Mouse (Mus musculus) thymus, adult 2 months (tissue): ENCODE measurements around the gene Morn1. TPM values are rescaled to one million over a fixed set of nuclear protein-coding genes. Genes with fewer than 3 reads are reported as not detected.

Source experiments
- DNase-seq: peaks from one replicate; pipeline ENCODE4 v3.0.0; 2021
- H3K27ac ChIP-seq: fragments of 200-500 bp; 2 replicates; pipeline ENCODE4 v1.5.1; 2012; ENCODE audit warnings: low read length, control low read depth; ENCODE audit not compliant: control insufficient read depth, insufficient read depth
- H3K27me3 ChIP-seq: fragments of 200-500 bp; 2 replicates; pipeline ENCODE4 v1.6.1; 2012; ENCODE audit warnings: mild to moderate bottlenecking, low read length, moderate library complexity, mixed read lengths; ENCODE audit not compliant: control insufficient read depth, insufficient read depth
- H3K36me3 ChIP-seq: fragments of 200-500 bp; 2 replicates; pipeline ENCODE4 v1.6.1; 2012; ENCODE audit warnings: mild to moderate bottlenecking, low read length, moderate library complexity; ENCODE audit not compliant: control insufficient read depth, insufficient read depth
- H3K4me1 ChIP-seq: fragments of 200-500 bp; replicated peaks from 2 replicates; pipeline ENCODE4 v1.6.1; 2012; ENCODE audit warnings: low read length; ENCODE audit not compliant: control insufficient read depth, insufficient read depth
- H3K4me3 ChIP-seq: fragments of 200-500 bp; 2 replicates; pipeline ENCODE4 v1.5.1; 2012; ENCODE audit warnings: mild to moderate bottlenecking, low read length, control low read depth, moderate library complexity; ENCODE audit not compliant: control insufficient read depth, insufficient read depth
- CTCF ChIP-seq: fragments of 200-500 bp; IDR thresholded peaks from 2 replicates; pipeline ENCODE4 v1.5.1; 2012; ENCODE audit warnings: mild to moderate bottlenecking, control low read depth, low read length, moderate library complexity, borderline replicate concordance; ENCODE audit not compliant: control insufficient read depth, poor library complexity, insufficient read depth; ENCODE audit errors: extremely low read depth
- POLR2A ChIP-seq: fragments of 200-500 bp; IDR thresholded peaks from 2 replicates; pipeline ENCODE4 v1.6.1; 2012; ENCODE audit warnings: mild to moderate bottlenecking, low read length, control low read depth, moderate library complexity; ENCODE audit not compliant: control insufficient read depth, poor library complexity, insufficient read depth; ENCODE audit errors: extremely low read depth
- WGBS: fragments of 180-500 bp; shearing (Covaris S2); methylation state at CpG from one replicate; pipeline ENCODE4 v1.1.7; 2018; 5-methylcytosine and 5-hydroxymethylcytosine counted together
- polyA plus RNA-seq: library from polyadenylated mRNA; depleted of rRNA; stranded (reverse); fragments of >200 nt; gene quantifications from 2 replicates; pipeline ENCODE4 v1.2.3, GENCODE M21; 2012

Gene Morn1
- polyA plus RNA-seq, 1 experiment, result 3.8 TPM

DNA sequence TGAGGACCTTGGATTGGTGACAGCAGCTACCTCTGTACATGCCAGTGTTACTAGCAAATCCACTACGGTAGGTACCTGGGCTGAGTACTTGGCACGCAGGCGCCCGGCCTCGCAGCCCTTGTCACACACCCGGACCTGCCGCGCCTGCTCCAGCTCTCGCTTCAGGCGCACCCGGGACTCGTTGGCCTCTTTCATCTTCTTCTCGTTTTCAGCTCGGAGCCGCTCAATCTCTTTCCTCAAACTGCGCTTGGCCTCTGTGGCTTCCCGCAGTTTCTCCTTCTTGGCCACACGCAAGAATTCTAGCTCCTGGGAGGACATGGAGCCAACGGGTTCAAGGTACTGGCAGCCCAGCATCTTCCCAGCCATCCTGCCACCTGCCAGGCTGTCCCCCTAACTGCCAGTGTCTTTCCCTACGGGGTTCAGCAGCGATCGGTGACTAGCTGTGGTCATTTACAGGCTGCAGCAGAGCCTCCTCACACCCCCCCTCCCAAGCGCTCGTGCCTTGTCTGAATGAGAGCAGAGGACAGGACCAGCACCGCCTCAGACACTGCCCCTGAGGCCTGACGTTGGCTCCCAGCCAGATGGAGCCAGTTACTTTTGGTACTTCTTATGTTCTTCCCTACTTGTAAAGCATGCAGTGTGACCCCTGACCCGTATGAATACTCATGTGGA lies 71.6 kb downstream of the Morn1 start:
- H3K27me3 ChIP-seq, result no peaks in the 10 kb centered on the region
- 98% methylated on average over 27 of the region's 27 CpGs for WGBS
- TF ChIP-seq CTCF, result no peak
- no peak for TF ChIP-seq POLR2A
- H3K4me3 ChIP-seq, result no peak overlapping the region
- H3K4me1 ChIP-seq, result peaks cover 27% of the 10 kb centered on the region
- DNase-seq, result no peak
- no peak overlapping the region for H3K27ac ChIP-seq
- H3K36me3 ChIP-seq, result peaks cover 34% of the 10 kb centered on the region

DNA sequence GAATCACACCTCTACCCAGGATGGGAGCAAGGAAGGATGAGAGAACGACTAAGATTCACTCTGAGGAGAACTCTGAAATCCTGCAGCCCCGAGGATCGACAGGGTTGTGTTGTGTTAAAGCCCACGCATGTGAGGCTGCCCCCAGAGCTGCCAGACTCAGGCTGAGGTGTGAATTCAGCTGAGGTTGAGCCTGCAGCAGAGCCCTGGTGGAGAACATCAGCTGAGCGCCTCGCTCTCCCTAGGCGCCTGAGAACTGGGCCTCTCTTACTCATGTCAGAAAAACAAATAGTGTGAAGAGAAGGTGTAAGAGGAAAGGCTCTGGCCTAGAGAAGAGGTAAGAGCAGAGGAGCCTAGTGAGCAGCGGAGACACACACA lies 72.2 kb downstream of the Morn1 start:
- no peaks in the 10 kb centered on the region for H3K27me3 ChIP-seq
- H3K4me1 ChIP-seq, result peaks cover 32% of the 10 kb centered on the region
- WGBS, result 97% methylated on average over 8 of the region's 8 CpGs
- TF ChIP-seq POLR2A (no peak), CTCF (no peak)
- no peak for DNase-seq
- no peak overlapping the region for H3K4me3 ChIP-seq
- no peak overlapping the region for H3K27ac ChIP-seq
- peaks cover 34% of the 10 kb centered on the region for H3K36me3 ChIP-seq

DNA sequence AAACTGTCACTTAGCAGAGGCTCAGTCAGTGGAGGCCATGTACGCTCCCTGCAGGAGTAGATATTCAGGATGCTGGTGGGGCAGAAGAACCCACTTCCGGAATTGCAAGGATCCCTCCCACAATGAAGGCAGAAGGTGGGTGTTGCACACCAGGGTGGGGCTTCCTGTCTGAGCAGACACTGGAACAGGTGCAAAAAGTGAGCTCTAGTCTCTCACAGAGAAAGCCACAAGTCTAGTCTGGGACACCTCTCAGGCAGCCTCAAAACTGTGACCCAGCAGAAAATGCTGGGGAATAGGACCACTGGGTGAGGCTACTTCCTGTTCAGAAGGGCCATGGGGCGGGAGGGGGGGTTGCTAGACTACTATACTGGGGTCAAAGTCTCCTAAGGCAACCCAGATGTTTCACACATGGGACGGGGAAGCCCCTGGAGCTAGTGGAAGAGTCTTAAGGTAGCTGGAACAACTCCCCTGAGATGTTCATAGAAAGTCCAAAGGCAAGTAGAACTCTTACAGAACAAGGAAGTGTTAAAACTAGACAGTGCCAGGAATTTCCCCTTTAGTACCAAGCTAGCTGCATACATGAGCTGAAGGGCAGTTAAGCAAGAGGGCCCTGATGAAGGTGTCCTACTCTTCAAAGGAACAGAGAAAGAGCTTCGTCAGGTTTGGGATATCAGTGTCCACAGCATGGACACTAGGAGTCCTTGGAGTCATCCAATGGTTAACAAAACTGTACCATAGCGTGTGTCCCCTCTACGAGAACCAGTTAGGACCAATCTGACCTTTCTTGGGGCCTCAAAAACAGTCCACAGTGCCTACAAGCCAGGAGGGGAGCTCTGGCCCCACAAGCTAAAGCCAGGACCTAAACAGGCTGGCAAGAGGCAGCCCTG lies 76.3 kb downstream of the Morn1 start:
- Histone ChIP-seq H3K36me3 (peaks cover 16% of the 10 kb centered on the region), H3K27me3 (no peaks in the 10 kb centered on the region), H3K4me1 (peaks cover 48% of the 10 kb centered on the region), H3K27ac (peak overlapping the region; percentile 91), H3K4me3 (no peak overlapping the region)
- TF ChIP-seq POLR2A (0 out of 2 replicates have a peak, but pooled peaks have one; percentile 32), CTCF (no peak)
- WGBS, result 9% methylated on average over 7 of the region's 7 CpGs
- DNase-seq, result peak; percentile 84

DNA sequence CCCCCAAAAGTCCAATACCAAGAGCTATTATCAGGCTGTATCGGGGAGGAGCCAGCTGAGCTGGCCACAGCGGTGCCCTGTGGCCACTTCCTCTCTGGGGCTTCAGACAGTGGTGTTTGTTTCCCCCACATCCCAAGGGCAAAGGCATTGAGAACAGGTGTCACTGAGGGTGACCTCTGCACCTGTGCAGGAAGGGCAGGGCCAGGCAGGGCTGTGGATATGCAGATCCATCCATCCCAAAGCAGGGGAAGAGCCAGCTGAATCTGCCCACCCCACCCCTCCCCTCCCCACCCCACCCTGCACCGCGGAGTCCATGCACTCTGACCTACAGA lies 76.9 kb downstream of the Morn1 start:
- DNase-seq, result no peak
- peak overlapping the region; percentile 89 for H3K27ac ChIP-seq
- TF ChIP-seq POLR2A (no peak), CTCF (no peak)
- H3K27me3 ChIP-seq, result no peaks in the 10 kb centered on the region
- peaks cover 54% of the 10 kb centered on the region for H3K4me1 ChIP-seq
- WGBS, result 6% methylated on average over 4 of the region's 4 CpGs
- H3K4me3 ChIP-seq, result no peak overlapping the region
- peaks cover 10% of the 10 kb centered on the region for H3K36me3 ChIP-seq

DNA sequence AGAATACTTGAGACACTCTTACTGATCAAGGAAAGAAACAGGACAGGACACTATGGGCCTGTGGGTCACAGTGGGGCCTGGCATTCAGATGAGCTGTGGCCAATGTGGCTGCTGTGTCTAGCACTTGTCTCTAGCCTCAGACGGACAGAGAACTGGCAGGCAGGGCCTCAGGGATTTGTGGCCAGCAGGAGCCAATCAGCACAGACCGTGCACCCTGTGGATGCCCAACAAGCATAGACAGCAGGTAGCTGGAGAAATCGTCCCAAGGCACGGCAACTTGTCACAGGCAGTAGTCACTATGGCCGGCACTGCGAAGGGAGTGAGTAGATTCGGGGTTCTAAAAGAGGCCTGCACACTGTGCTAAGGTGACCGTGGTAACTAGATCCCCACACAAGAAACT lies 77.3 kb downstream of the Morn1 start:
- peaks cover 57% of the 10 kb centered on the region for H3K4me1 ChIP-seq
- TF ChIP-seq CTCF, result no peak
- TF ChIP-seq POLR2A, result no peak
- H3K36me3 ChIP-seq, result peaks cover 6% of the 10 kb centered on the region
- 67% methylated on average over 8 of the region's 8 CpGs for WGBS
- peak overlapping the region; percentile 89; the same call in 1 of the 2 replicates for H3K27ac ChIP-seq
- no peaks in the 10 kb centered on the region for H3K27me3 ChIP-seq
- DNase-seq, result no peak
- no peak overlapping the region for H3K4me3 ChIP-seq

DNA sequence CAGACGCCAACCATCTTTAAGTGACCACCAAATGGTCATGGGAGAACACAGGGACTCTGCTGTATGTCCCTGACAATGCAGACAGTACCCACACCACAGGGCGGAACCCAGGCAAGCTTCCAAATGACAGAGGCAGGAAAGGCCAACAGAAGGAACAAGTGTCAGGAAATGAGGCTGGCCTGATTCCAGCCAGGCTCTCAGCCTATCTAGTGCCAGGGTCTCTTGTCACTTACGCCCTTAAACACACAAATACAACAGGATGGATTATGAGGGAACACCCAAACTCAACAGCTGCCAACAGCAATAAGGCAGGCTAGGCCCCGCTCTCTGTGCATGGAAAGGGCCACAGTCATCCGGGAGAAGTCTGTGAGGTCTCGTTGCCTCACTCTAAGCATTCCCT lies 78.2 kb downstream of the Morn1 start:
- Histone ChIP-seq H3K36me3 (no peaks in the 10 kb centered on the region; the same call in 1 of the 2 replicates), H3K4me3 (no peak overlapping the region), H3K27me3 (no peaks in the 10 kb centered on the region), H3K4me1 (peaks cover 62% of the 10 kb centered on the region), H3K27ac (no peak overlapping the region)
- DNase-seq, result no peak
- 92% methylated on average over 6 of the region's 6 CpGs for WGBS
- TF ChIP-seq CTCF (no peak), POLR2A (no peak)
